Mouse (Mus musculus): ENCODE measurements around the gene Hs2st1.

GRCm38 (mm10) chr3:144617633-144618180, 47.7 kb upstream of the Hs2st1 start:
- TF ChIP-seq GATA1 (IDR thresholded peaks at IDR 0.05; ENCODE audit: borderline replicate concordance, low read length) (no peak), FLI1 (IDR thresholded peaks at IDR 0.05; ENCODE audit: low read length) (no peak)
